Mouse (Mus musculus) adrenal gland, postnatal 14 days (tissue): ENCODE data around the gene Ung. TPM values are rescaled to one million over a fixed set of nuclear protein-coding genes. Genes with fewer than 3 reads are reported as not detected.

Experiments
- DNase-seq: peaks from one replicate; pipeline ENCODE4 v3.0.0; 2021; ENCODE audit warnings: mixed read lengths
- long read RNA-seq, 2 experiments: library from polyadenylated mRNA; stranded (forward); transcript quantifications; one replicate each; pipeline ENCODE4 v2.0.0; 2021
- total RNA-seq: library from RNA; stranded (reverse); gene quantifications from 2 replicates; pipeline ENCODE4 v1.2.3, GENCODE M21; 2021

The Ung gene
- total RNA-seq, result 11.7 and 11.9 TPM in 2 replicates
- long read RNA-seq, experiment 1, transcript Ung-202 (6 exons, 2,136 nt), result major isoform, 9 of 11 reads
- long read RNA-seq, experiment 1, partial matches to known transcripts, result 1 of 11 reads
- long read RNA-seq, experiment 1, other reads (novel, unspliced or antisense), result 0 of 11 reads
- long read RNA-seq, experiment 2, transcript Ung-202 (6 exons, 2,136 nt), result major isoform, 11 of 15 reads
- long read RNA-seq, experiment 2, partial matches to known transcripts, result 0 of 15 reads
- long read RNA-seq, experiment 2, other reads (novel, unspliced or antisense), result 2 of 15 reads

DNA sequence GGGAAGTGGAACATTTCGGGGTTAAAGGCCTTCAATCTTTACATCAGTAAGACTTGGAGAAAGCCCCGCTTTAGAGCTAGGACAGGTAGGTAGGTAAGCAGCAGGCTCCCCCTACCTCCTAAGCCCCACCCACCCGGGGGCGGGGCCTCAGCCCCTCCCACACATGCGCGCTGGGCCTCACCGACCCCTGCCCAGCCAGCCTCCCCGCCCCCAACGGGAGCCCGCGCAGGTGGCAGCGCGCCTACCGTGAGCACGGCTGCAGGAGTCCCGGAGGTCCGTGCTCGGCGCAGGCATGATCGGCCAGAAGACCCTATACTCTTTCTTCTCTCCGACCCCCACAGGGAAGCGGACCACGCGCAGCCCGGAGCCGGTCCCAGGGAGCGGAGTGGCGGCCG, at the start of gene Ung:
TSS of gene Ung (plus strand) at position 176 of the 395 bp plus-strand sequence.
- DNase-seq, result peak; percentile 60

DNA sequence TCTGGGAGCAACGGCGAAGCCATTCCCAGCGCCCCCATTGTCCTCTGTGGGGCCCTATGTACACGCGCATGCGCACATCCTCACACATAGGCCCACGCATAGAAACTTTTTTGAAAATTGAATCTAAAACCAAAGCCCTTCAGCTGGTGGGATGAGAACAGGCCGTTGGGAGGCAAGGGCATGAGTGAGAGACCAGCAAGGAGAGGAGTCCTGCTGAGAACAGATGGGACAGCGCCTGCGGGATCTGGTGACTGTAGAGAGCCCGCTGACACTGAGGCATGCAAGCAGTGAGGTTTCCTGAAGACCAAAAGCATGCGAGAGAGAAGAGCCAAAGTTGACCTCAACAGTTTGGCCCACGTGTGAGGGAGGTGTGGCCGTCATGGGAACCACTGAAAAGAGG, 44.7 kb upstream of the Ung start:
- no peak for DNase-seq

DNA sequence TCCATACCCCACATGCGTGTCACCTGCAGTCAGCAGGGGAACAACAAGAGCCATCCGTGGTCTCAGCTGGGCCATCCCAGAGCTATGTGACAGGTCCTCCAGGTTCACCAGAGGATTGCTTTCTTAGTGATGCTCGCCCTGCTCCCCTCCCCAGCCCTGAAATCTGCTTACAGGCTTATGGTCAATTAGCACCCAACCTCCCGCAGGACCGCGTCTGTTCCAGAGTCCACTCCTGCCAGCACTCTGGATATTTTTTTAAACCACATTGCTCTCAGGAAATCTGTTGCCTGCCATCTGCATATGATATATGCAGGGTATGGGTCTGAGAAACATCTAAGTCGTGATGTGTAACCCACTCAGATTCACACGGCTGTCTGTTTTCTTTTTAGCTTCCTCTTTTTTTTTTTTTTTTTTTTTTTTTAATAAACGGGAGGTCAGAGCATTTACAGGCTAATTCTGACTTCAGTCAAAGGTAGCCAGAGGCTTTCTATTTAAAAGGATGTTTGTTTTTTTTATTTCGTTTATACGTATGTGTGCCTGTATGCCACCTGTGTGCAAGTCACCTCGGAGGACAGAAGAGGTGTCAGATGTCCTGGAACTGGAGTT, 42.2 kb upstream of the Ung start:
- DNase-seq, result no peak

DNA sequence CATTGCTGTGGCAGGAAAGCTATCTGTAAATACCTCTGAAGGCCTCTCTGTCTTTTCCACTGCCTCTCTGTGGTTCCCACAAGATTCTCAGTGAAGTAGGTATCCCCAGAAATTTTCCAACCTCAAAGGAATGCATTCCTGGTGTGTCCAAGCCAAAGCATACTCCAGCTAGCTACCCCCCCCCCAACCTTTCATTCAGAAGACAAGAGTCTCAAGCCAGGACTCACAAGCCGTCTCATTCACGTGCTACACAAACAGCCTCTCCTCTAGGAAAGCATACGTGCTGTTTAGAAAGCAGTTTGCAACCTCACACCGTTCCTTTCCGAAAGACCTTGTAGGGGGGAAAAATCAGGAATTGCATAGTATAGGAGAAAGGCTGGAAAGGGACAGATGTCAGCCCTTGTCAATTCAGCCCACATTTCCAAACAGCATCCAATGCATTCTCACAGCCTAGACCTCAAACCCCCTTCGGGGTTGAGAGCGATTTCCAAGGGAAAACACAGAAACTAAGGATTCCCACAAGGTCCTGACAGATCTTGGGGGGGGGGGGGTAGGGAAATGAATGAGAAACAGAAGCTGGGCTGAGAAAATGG, 39.7 kb upstream of the Ung start:
- no peak for DNase-seq

DNA sequence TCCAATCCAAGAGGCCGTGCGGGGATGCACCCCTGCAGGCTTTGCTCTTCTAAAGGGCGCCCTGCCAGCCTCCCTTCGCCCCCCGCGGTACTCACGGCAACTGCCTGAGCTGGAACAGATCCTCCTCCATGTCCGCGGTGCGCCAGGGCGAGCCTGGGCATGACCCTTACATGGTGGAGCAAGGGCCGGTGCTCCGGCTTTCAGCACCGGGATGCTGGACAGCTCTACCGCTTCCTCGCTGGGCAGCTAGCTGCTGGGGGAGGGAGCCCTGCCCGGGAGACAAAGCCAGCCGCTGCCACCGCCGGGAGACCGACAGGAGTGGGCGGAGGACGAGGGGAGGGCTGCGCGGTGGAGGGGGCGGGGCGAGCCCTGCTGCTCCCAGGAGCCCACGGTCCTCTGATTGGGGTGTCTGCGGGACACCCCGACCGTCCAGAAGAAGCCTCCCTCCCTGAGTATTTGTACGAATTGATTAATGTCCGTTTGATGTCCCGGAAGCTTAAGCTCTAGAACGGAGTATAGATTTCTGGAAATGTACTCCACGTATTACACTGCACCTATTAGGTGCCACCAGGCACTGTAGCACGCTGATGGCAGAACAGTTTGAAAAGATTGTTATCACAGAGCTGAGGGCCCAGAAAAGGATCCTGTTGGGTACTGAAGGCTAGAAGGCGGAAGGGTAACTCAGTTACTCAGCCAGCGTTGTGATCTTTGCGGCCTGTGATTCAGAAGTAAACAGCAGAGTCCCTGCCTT, 39.0 kb upstream of the Ung start, which contains the start of gene Svop:
TSS of gene Svop (minus strand) at position 514 of the 751 bp plus-strand sequence.
- DNase-seq, result peak; percentile 92

DNA sequence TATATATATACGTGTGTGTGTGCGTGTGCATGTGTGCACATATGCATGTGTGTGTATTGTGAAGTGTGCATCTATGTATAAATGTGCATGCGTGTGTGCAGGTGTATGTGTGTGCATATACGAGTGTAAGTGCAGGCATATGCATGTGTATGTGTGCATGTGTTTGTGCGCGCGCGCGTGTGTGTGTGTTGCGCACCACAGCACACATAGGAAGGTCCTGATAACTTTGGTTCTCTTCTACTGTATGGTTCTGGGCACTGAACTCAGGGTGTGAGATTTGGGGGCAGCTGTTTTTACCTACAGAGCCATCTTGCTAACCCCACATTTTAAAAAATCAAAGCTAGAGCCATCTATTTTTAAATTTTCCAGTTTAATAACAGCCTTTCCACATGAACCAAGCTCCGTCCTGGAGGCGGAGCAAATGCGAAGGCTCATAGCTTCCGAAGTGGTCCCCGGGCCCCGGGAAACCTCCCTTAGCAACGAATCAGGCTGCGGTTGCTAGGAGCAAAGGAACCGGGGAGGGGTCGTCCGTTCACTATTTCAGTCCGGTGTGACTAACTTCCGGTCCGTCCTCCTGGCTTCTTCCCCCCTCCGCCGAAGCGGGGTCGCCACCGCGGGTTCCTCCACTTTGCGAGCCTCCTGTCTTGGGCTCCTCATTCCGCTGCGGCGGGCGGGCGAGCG, 30.3 kb upstream of the Ung start:
- peak; percentile 95 for DNase-seq

DNA sequence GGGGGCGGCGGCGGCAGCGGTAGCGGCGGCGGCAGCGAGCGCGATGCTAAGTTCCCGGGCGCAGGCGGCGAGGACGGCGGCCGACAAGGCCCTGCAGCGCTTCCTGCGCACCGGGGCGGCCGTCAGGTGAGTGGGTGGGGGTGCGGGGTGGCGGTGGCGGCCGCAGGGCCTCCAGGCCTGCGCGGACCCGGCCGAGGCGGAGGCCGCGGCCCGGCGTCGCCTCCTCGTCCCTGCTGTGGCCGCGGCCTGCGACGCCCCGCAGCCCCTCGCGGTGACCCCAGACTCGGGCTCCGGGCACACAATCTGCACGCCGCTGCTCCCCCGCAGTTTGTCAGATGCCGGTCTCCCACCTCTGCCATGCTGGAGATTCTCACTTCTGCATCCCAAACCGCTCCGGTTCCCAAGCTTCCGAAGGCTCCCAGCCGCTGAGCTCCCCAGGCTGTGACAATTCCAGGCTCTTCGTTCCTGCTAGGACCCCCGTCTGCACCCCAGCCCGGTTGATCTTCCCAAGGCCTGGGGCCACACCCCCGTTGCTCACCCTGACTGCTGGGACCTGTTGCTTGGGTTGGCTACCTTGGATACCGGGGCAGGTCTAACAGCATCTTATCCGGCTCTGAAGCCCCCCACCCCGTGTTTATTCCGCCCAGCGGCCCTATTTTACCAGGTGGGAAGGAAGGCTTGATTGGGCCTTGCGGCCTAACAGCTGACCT, 29.6 kb upstream of the Ung start:
- no peak for DNase-seq

DNA sequence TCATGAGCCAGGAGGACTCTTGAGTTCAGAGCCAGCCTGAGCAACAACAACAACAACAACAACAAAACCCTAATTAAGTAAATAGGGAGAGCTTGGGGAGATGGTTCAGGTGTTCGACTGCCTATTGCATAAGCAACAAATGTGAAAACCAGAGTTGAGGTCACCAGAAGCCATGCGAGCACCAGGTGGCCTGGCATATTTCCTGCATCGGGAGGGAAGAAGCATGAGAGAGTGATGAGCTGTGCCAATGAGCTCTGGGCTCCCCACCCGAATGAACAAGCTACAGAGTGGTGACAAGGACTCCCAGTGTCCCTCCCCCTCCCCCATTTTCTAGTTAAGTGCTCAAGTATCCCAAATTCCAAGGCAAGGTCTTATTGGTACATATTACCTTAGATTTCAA, 28.3 kb upstream of the Ung start:
- DNase-seq, result no peak

DNA sequence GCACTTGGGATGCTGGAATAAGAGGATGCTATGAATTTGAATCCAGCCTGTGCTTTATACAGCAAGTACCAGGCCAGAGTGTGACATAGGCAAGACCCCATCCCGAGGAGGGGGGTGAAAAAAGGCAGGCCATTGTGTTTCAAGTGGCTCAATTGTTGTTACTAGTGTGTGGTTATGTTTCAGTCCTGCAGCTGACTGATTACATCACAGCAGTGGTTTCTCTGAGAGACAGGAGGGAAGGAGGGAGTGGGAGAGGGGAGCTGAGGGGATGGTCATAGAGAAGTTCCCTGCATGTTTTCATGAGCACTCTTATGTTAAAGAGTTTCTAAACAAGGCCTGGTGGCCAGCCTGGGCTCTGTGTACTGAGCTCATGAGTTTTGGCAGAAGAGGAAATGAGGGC, 27.4 kb upstream of the Ung start:
- DNase-seq, result no peak

DNA sequence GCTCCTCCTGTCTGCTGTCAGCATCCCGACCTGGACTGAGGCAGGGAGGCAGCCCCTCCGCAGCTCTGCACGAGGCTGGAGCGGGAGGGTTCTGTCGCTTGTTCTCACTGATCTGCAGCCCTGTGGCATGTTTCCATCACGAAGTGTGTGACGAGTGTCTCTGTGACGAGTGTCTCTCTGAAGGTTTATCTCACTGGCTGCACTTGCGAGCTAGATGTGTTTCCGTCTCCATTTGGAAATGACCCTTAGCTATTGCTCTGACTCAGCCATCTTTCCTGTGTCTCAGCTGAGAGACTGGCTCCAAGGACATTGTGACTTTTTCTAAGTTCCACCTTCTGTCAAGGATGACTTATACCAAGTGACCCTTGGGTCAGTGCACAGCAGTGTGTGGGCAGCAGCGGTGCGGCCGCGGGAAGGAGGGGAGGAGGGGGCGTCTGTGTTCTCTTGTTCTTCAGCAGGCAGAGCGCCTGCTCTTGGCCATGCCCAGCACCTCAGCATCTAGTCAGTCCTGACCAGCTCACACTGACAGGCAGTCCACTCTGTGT, 23.7 kb upstream of the Ung start:
- DNase-seq, result peak; percentile 57

DNA sequence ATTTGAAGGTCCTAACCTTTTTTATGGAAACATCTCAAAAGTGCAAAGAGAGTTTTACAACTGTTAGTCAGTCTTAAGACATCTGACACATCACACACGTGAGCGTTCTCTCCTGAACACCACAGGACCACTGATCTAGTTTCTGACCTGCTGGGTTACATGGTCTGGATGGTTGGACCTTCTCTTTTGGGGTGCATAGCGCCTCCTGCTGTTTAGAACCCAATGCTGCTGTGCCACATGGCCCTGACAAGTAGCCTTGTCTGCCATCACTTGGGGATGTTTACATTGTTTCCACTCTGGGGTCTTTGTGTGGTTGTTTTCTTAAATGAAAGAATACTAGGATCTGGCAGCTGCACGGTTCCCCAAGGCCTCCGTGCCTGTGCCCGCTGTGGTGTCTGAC, 16.9 kb upstream of the Ung start:
- no peak for DNase-seq

DNA sequence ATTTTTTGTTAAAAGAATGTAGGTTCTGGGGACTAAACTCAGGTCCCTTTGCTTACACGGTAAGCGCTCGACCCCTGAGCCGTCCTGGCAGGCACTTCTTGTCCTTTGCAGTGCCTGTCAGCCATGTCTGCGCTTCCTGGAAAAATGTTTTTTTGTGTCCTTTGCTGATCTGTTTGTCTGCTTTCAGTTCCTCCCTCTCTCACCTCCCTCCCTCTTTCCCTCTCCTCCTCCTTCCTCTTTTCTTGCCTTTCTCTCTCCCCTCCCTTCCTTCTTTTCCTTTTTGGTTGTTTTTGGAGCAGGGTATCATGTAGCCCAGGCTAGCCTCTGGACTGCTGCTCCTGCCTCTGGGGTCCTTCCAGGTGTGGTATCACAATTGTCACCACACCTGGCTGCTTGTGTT, 15.2 kb upstream of the Ung start:
- no peak for DNase-seq

DNA sequence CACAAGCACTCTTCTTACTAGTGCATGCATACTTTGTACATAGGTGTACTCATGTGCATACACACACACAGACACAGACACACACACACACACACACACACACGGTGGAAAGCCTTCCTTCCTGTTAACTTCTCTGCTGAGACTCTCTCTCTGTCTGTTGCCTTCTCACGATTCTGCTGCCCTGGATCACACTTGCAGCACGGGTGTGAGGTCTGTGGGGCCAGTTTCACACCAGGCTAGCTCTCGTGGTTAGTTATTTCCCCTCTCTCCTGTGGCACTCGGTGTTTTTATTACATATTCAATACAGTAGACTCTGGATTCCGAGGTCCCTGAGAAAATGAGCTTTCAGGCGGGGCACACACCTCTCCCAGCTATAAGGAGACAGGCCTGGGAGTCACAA, 13.6 kb upstream of the Ung start:
- DNase-seq, result no peak

DNA sequence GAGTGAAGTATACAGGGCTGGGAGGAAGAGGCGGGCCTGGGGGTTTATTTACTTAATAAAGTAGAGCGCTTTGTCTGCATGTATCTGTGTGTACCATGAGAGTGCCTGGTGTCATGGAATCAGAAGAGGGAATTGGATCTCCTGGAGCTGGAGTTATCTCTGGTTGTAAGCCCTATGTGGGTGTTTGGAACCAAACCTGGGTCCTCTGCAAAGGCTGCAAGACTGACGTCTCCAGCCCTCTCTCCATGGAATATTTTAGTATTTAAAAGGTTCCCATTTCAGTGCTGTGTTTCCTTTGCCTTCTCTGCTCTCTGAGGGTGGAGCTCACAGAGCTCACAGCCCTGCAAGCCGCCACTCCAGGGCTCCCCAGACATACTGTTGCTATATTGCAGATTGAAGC, 10.4 kb upstream of the Ung start:
- no peak for DNase-seq

DNA sequence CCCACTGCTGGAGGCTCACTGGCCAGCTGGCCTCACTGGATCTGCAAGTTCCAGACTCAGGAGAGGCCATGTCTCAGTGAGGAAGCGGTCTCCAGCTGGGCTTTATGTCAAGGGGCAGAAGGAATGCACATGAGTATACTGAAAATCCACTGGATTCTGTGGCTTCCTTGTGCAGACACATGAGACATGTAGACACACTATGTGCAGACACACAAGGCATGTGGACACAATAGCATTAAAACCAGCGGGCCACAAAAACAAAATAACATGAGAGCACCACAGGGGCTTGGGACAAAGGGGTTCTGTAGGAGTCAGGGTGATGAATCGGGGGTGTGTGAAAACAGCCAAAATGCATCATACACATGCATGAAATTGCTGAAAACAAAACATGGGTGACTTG, 4.2 kb upstream of the Ung start:
- DNase-seq, result no peak

DNA sequence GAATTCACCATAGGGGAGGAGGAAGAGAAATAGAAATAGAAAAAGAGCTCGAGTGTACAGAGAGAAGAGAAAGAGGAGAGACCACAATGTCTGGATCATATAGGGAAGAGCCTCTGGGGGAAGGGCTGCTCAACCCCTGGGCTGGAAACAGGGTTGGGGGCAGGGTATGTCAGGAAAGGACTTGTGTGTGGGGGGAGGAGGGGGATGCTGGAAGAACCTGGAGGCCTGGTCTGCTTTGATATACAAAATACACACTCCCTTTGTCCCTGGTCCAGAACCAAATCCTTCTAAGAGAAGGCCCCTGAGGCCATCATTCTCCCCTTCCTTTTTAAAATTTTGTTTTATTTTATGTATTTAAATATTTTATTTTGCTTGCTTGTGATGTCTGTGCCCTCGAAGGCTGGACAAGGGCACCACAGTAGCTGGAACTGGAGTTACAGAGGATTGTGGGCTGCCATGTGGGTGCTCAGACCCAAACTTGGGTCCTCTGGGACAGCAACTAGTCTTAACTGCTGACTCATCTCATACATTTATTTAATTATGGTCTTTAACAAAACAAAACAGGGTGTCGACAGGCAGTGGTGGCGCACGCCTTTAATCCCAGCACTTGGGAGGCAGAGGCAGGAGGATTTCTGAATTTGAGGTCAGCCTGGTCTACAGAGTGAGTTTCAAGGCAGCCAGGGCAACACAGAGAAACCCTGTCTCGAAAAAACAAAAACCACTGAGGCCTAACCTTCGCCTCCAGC, 3.5 kb upstream of the Ung start:
- DNase-seq, result no peak

DNA sequence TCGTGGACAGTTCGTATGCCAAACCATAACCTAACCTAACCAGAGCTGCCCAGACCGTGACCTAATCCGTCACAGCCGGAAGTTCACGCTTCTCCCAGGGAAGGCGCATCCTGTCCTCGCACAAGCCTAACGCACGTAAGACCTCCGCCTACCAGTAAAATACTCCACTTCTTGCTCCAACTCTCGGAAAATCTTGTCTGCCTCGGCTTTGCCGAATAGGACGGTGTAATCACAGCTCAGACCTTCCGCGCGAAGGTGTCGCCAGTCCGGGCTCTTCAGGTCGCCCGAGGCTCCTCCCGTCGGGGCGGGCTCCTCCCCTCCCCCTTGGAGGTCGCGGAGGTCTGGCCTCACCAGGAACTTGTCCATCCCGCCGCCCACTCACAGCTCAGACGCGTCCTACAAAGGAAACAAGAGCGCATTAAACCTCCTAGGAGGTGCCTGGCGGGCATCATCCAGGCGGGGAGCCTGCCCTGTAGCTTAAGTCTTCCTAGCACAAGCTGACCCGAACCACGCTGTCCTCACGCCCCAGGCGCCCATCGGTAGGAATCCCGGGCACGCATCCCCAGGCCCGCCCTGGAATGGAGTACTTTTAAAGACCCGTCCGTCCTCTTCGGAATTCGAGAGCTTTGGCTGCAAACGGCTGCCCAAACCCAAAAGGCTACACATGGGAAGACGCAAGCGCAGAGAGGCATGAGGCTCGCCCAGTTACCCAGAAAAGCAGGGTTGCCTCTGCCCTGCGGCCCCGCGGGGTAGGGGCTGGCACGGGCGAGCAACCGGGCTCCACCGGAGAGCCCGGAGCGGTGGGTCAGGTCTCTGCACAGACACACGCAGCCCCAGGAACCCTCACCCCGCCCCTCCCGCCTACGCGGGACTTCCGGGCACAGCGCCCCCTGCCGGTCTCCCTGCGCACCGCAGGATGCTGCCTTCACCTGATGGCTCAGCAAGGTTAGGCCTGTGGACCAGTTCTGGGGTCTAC, 2.5 kb upstream of the Ung start, which contains the start of gene Alkbh2:
TSS of gene Alkbh2 (minus strand) at position 845 of the 976 bp plus-strand sequence.
- peak; percentile 93 for DNase-seq

DNA sequence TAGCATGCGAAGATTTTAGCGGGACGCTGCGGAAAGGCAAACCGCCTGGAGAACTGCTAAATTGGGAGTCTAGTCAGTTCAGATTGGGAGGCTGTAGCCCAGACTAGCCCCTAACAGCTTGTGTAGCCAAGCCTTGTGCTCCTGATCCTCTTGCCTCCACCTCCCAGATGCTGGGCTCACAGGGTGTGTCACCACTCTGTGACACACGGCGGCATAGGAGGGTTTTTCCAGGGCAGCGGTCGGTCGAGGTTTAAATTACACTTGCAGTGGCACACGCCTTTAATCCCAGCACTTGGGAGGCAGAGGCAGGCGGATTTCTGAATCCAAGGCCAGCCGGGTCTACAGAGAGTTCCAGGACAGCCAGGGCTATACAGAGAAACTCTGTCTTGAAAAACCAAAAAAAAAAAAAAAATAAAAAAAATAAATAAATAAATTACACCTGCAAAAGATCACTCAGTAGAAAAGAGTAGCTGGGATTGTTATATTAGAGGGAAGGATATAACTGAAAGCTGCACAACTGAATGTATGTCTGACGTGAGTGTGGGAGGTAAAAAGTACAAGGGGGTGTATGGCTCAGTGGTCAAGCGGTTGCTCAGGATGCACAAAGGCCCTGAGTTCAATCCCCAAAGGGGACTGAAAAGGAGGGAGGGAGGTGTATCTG, 506 bp upstream of the Ung start:
- DNase-seq, result no peak
